Mouse (Mus musculus) ES-E14 (cell line): Measurements from ENCODE around the gene Psmg4.

Experiments
- ZC3H11A ChIP-seq: IDR thresholded peaks from 2 replicates; pipeline ENCODE4 v1.6.1; 2012; ENCODE audit warnings: low read depth, mild to moderate bottlenecking, inconsistent platforms, low read length, borderline replicate concordance
- ZNF384 ChIP-seq: IDR thresholded peaks from 2 replicates; pipeline ENCODE4 v1.6.1; 2012; ENCODE audit warnings: low read depth, low read length, inconsistent platforms

- no peak for TF ChIP-seq ZNF384
- TF ChIP-seq ZC3H11A: no peak
These were observed 48.1 kb upstream of the Psmg4 start for GRCm38 (mm10) chr13:34114654-34115053.
